Mouse (Mus musculus) liver, embryonic 14.5 days (tissue): ENCODE results near the gene Aar2. TPM values are rescaled to one million over a fixed set of nuclear protein-coding genes. Genes with fewer than 3 reads are reported as not detected.

Experiments used
- ATAC-seq: fragments of 200-750 bp; cut with Nextera tagmentation; 2 replicates; pipeline ENCODE4 v1.8.0; 2017; ENCODE audit warnings: moderate number of reproducible peaks, mild to moderate bottlenecking, moderate library complexity; ENCODE audit not compliant: insufficient read depth
- DNase-seq, 3 experiments: peaks; one replicate each; pipeline ENCODE4 v3.0.0-alpha.2; 2012 to 2013; ENCODE audit warnings: low read depth in 3 of 3, low spot score in 3 of 3
- H3K27ac ChIP-seq: fragments of 300-500 bp; sonication (generic); 2 replicates; pipeline ENCODE4 v1.5.1; 2014; ENCODE audit warnings: moderate library complexity, mild to moderate bottlenecking, control low read depth, inconsistent platforms
- H3K27me3 ChIP-seq: fragments of 300-500 bp; sonication (generic); 2 replicates; pipeline ENCODE4 v1.6.1; 2014; ENCODE audit warnings: mild to moderate bottlenecking, low read length, moderate library complexity; ENCODE audit not compliant: control insufficient read depth, insufficient read depth
- H3K36me3 ChIP-seq: fragments of 300-500 bp; sonication (generic); replicated peaks from 2 replicates; pipeline ENCODE4 v1.6.1; 2014; ENCODE audit warnings: low read depth; ENCODE audit not compliant: control insufficient read depth, insufficient read depth
- H3K4me1 ChIP-seq, 2 experiments: fragments of 200-500 bp in 1 of 2; fragments of 300-500 bp in 1 of 2; sonication (generic) in 1 of 2; replicated peaks; 2 replicates each; pipeline ENCODE4 v1.6.1; 2012 to 2014; ENCODE audit warnings: antibody characterized with exemption in 1 of 2, inconsistent platforms in 1 of 2, low read length in 1 of 2; ENCODE audit not compliant: control insufficient read depth in 2 of 2, insufficient read depth in 2 of 2
- H3K4me2 ChIP-seq: fragments of 300-500 bp; sonication (generic); 2 replicates; pipeline ENCODE4 v1.6.1; 2014; ENCODE audit warnings: low read depth, mild to moderate bottlenecking, control low read depth, moderate library complexity
- H3K4me3 ChIP-seq, 2 experiments: fragments of 200-500 bp in 1 of 2; fragments of 300-500 bp in 1 of 2; sonication (generic) in 1 of 2; 2 replicates each; pipeline ENCODE4 v1.5.1; 2012 to 2014; ENCODE audit warnings: low read depth in 2 of 2, low read length in 2 of 2, mild to moderate bottlenecking in 2 of 2, control low read depth in 1 of 2, inconsistent platforms in 1 of 2, moderate library complexity in 1 of 2; ENCODE audit not compliant: insufficient read depth in 1 of 2
- H3K9ac ChIP-seq: fragments of 300-500 bp; sonication (generic); replicated peaks from 2 replicates; pipeline ENCODE4 v1.6.1; 2014; ENCODE audit warnings: mild to moderate bottlenecking, control low read depth, moderate library complexity
- H3K9me3 ChIP-seq: fragments of 300-500 bp; sonication (generic); 2 replicates; pipeline ENCODE4 v1.6.1; 2016; ENCODE audit warnings: low read length, mixed read lengths; ENCODE audit not compliant: control insufficient read depth
- CTCF ChIP-seq: IDR thresholded peaks from 2 replicates; pipeline ENCODE4 v1.5.1; 2016; ENCODE audit warnings: antibody characterized with exemption, low read depth, control low read depth
- EP300 ChIP-seq: IDR thresholded peaks from 2 replicates; pipeline ENCODE4 v1.6.1; 2016; ENCODE audit warnings: antibody characterized with exemption, low read depth
- WGBS: fragments of 180-500 bp; shearing (Covaris S2); extraction: QIAGEN DNeasy Blood & Tissue Kit; methylation state at CpG from one replicate; pipeline ENCODE4 v1.1.7; 2014; ENCODE audit not compliant: insufficient replicate concordance; 5-methylcytosine and 5-hydroxymethylcytosine counted together
- polyA plus RNA-seq, 2 experiments: library from polyadenylated mRNA; depleted of rRNA in 1 of 2; stranded (reverse) in 1 of 2; unstranded in 1 of 2; fragments of >200 nt; fragmentation: Nextera tagmentation in 1 of 2; extraction: Ambion mirVana in 1 of 2; gene quantifications; 2 replicates each; pipeline versions ENCODE4 v1.2.1 to v1.2.3; 2012 to 2014

Aar2 gene
- polyA plus RNA-seq, 2 experiments = 6.0 to 13.2 TPM

DNA sequence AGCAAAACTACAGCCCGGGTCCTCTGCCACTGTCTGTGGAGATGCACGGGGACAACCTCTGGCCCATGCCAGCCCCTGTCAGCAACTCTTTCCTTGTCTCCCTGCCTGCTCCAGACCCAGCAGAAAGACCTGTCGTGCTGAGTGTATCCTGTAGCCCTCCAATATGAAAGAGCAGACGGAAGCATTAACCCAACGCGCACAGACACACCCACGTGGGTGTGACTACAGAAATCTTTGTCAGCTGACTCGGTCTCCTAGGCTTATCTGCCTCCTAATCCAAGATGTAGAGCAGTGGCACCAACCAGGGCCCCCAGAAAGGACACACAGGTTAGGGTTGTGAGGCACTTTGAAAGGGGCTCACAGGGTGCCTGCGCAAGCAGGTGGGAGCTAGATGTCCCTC is 56.3 kb downstream of the Aar2 start:
- WGBS = 61% methylated on average over 9 of the region's 9 CpGs
- no peak overlapping the region for H3K4me2 ChIP-seq

DNA sequence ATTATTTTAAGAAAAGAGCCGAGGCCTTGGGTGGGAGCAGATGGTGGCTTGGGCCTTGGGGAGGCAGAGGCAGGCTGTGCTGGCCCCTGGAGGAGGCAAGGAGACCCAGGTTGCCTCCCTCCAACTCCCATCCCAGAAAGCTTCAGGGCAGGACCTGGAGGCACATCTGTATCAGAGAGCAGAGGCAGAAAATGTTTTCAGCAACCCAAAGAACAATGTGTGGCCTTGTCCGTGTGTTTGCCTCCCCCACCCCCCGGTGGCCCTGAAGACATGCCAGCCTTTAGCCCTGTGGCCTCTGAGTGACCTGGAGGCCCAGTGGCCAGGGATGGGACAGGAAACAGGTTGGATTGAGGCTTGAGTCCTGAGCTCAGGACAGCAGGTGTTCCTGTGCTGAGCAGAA is 57.8 kb downstream of the Aar2 start:
- no peaks in the 10 kb centered on the region for H3K4me1 ChIP-seq
- no peaks in the 10 kb centered on the region for H3K9me3 ChIP-seq
- no peak overlapping the region for H3K9ac ChIP-seq
- TF ChIP-seq EP300 (no peak), CTCF (no peak)
- ATAC-seq (no peak), DNase-seq (no peak)
- no peaks in the 10 kb centered on the region for H3K36me3 ChIP-seq
- H3K4me3 ChIP-seq = no peak overlapping the region
- H3K4me2 ChIP-seq = no peak overlapping the region
- 40% methylated on average over 3 of the region's 3 CpGs for WGBS
- H3K27ac ChIP-seq = no peak overlapping the region
- peaks cover 3% of the 10 kb centered on the region; the same call in 1 of the 2 replicates for H3K27me3 ChIP-seq

More for the DNA sequence above, 56.3 kb downstream of the Aar2 start:
- H3K4me1 ChIP-seq = no peaks in the 10 kb centered on the region
- H3K9ac ChIP-seq = no peak overlapping the region
- H3K36me3 ChIP-seq = no peaks in the 10 kb centered on the region
- H3K9me3 ChIP-seq = no peaks in the 10 kb centered on the region
- DNase-seq (no peak), ATAC-seq (no peak)
- H3K4me3 ChIP-seq = no peak overlapping the region
- peaks cover 3% of the 10 kb centered on the region; the same call in 1 of the 2 replicates for H3K27me3 ChIP-seq
- H3K27ac ChIP-seq = no peak overlapping the region
- TF ChIP-seq CTCF = no peak
- no peak for TF ChIP-seq EP300

- peaks cover 3% of the 10 kb centered on the region; the same call in 1 of the 2 replicates for H3K27me3 ChIP-seq
- TF ChIP-seq EP300 = no peak
- H3K4me3 ChIP-seq = no peak overlapping the region
- H3K4me2 ChIP-seq = no peak overlapping the region
- 47% methylated on average over 5 of the region's 5 CpGs for WGBS
- no peak overlapping the region for H3K27ac ChIP-seq
- no peaks in the 10 kb centered on the region for H3K36me3 ChIP-seq
- H3K9me3 ChIP-seq = no peaks in the 10 kb centered on the region
- no peak for DNase-seq
- no peaks in the 10 kb centered on the region for H3K4me1 ChIP-seq
- no peak overlapping the region for H3K9ac ChIP-seq
- ATAC-seq = no peak
Observed at GRCm38 (mm10) chr2:156605971-156606370, 58.6 kb downstream of the Aar2 start.

GRCm38 (mm10) chr2:156613081-156613540 is 65.7 kb downstream of the Aar2 start:
- no peaks in the 10 kb centered on the region for H3K9me3 ChIP-seq
- H3K27ac ChIP-seq = no peak overlapping the region
- DNase-seq (no peak), ATAC-seq (no peak)
- H3K4me3 ChIP-seq = peak overlapping the region in 1 of 2 experiments; percentile 42; a peak in 2 of 4 replicates
- H3K4me1 ChIP-seq = no peaks in the 10 kb centered on the region
- no peak overlapping the region for H3K9ac ChIP-seq
- under 1% methylated on average over 41 of the region's 41 CpGs for WGBS
- H3K27me3 ChIP-seq = peaks cover 52% of the 10 kb centered on the region
- H3K4me2 ChIP-seq = peak overlapping the region; percentile 53
- TF ChIP-seq EP300 (no peak), CTCF (peak; percentile 30; the same call in 1 of the 2 replicates)
- no peaks in the 10 kb centered on the region for H3K36me3 ChIP-seq

- Histone ChIP-seq H3K36me3 (no peaks in the 10 kb centered on the region), H3K9me3 (no peaks in the 10 kb centered on the region), H3K27ac (no peak within 1 kb of the TSS), H3K4me2 (peak within 1 kb of the TSS; percentile 53), H3K27me3 (peaks cover 52% of the 10 kb centered on the region), H3K4me3 (peak within 1 kb of the TSS; percentile 20 to 42), H3K4me1 (no peaks in the 10 kb centered on the region), H3K9ac (no peak within 1 kb of the TSS)
- DNase-seq = no peak
- TF ChIP-seq CTCF (no peak), EP300 (no peak)
- no peak for ATAC-seq
- WGBS = 1% methylated on average over 86 of the region's 103 CpGs
Observed at GRCm38 (mm10) chr2:156613541-156614257, 66.3 kb downstream of the Aar2 start, which contains the start of gene Dlgap4. Dlgap4 (plus strand) TSS chr2:156613705.
